Mouse (Mus musculus): Measurements from ENCODE around the gene Nol8.

GRCm38 (mm10) chr13:49706032-49706690 is 53.3 kb downstream of the Nol8 start:
- TF ChIP-seq POLR2A (IDR thresholded peaks at IDR 0.05; ENCODE audit: insufficient read depth, low read depth, low read length) (no peak), CTCF (IDR thresholded peaks at IDR 0.05) (no peak), EP300 (IDR thresholded peaks at IDR 0.05; ENCODE audit: insufficient read depth, low read depth, low read length) (no peak)
